Mouse (Mus musculus) cerebellum, adult (tissue): ENCODE measurements around the gene Ssh1.
A peak's percentile ranks its signal among the peaks of the same experiment; 100 is the strongest.

Experiments used
- ATAC-seq: cut with Nextera tagmentation; 2 replicates; pipeline ENCODE4 v1.9.2; 2017; ENCODE audit warnings: mild to moderate bottlenecking, moderate library complexity, mixed read lengths; ENCODE audit not compliant: insufficient number of reproducible peaks, low FRiP score, low TSS enrichment

Gene Ssh1

GRCm38 (mm10) chr5:113937650-113938049, 56.0 kb downstream of the Ssh1 start:
- ATAC-seq, result no peak

- ATAC-seq, result no peak
These were observed 59.8 kb downstream of the Ssh1 start for GRCm38 (mm10) chr5:113933889-113934288.

- ATAC-seq, result no peak
These were observed 60.2 kb downstream of the Ssh1 start for GRCm38 (mm10) chr5:113933480-113933879.

GRCm38 (mm10) chr5:113932310-113932709, 61.4 kb downstream of the Ssh1 start:
- ATAC-seq, result no peak

GRCm38 (mm10) chr5:113930648-113931609, 62.8 kb downstream of the Ssh1 start:
- ATAC-seq, result no peak

GRCm38 (mm10) chr5:113929950-113930647, 63.6 kb downstream of the Ssh1 start:
- no peak for ATAC-seq

GRCm38 (mm10) chr5:113929526-113929925, 64.2 kb downstream of the Ssh1 start:
- no peak for ATAC-seq

GRCm38 (mm10) chr5:113924608-113925007, 69.1 kb downstream of the Ssh1 start:
- ATAC-seq, result no peak

- peak; percentile 61; the same call in 1 of the 2 replicates for ATAC-seq
These were observed 72.2 kb downstream of the Ssh1 start for GRCm38 (mm10) chr5:113921310-113922166.

GRCm38 (mm10) chr5:113919060-113919459, 74.6 kb downstream of the Ssh1 start:
- no peak for ATAC-seq

GRCm38 (mm10) chr5:113918654-113919053, 75.0 kb downstream of the Ssh1 start:
- ATAC-seq, result no peak

GRCm38 (mm10) chr5:113910705-113911104, 83.0 kb downstream of the Ssh1 start:
- no peak for ATAC-seq

- no peak for ATAC-seq
These were observed 83.5 kb downstream of the Ssh1 start for GRCm38 (mm10) chr5:113910065-113910701.

GRCm38 (mm10) chr5:113908592-113909441, 84.9 kb downstream of the Ssh1 start, which contains the start of gene Coro1c:
Gene Coro1c (minus strand): TSS chr5:113908758.
- ATAC-seq, result peak; percentile 85

GRCm38 (mm10) chr5:113907786-113908567, 85.7 kb downstream of the Ssh1 start:
- peak; percentile 57 for ATAC-seq

- no peak for ATAC-seq
These were observed 86.5 kb downstream of the Ssh1 start for GRCm38 (mm10) chr5:113906958-113907735.

GRCm38 (mm10) chr5:113904987-113905386, 88.7 kb downstream of the Ssh1 start:
- ATAC-seq, result no peak
